Mouse (Mus musculus): ENCODE data around the gene Prkra.

DNA sequence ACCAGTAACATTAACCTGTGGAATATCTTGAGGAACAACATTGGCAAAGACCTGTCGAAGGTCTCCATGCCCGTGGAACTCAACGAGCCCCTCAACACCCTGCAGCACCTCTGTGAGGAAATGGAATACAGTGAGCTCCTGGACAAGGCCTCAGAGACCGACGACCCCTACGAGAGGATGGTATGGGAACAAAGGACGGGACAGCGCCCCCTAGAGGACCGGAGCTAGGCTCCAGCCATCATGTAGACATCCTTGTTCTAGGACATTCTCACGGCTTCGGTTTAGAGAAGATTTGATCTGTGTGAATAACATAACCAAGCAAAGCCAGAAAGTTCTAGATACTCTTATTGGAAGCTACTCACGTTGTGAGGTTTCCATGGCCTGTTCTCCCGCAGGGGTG, 62.7 kb downstream of the Prkra start:
- TF ChIP-seq ZNF384 (IDR thresholded peaks at IDR 0.05; ENCODE audit: low read depth, low read length): no peak
- no peak for TF ChIP-seq POLR2A (IDR thresholded peaks at IDR 0.05; ENCODE audit: control insufficient read depth in 1 of 2, insufficient read depth in 1 of 2, low read depth in 1 of 2, low read length in 2 of 2, poor library complexity in 1 of 2)
- TF ChIP-seq HCFC1 (IDR thresholded peaks at IDR 0.05; ENCODE audit: low read depth, low read length): no peak
- TF ChIP-seq TAL1 (IDR thresholded peaks at IDR 0.05; ENCODE audit: low read length): no peak
- TF ChIP-seq SMC3 (IDR thresholded peaks at IDR 0.05; ENCODE audit: low read depth, low read length): no peak
- no peak for TF ChIP-seq JUND (IDR thresholded peaks at IDR 0.05; ENCODE audit: low read depth, low read length)
- TF ChIP-seq MYC (IDR thresholded peaks at IDR 0.05; ENCODE audit: low read depth, low read length): no peak
- no peak for TF ChIP-seq EP300 (IDR thresholded peaks at IDR 0.05; ENCODE audit: low read depth in 1 of 2, low read length in 2 of 2)
- no peak; a peak in 2 of 6 replicates for TF ChIP-seq CTCF (IDR thresholded peaks at IDR 0.05 in 2 of 3, conservative IDR thresholded peaks at IDR 0.05 in 1 of 3; ENCODE audit: control insufficient read depth in 1 of 3, insufficient read depth in 1 of 3, low read depth in 2 of 3, low read length in 3 of 3, poor library complexity in 1 of 3, severe bottlenecking in 1 of 3)
- no peak for TF ChIP-seq NELFE (IDR thresholded peaks at IDR 0.05; ENCODE audit: low read depth, low read length)
- no peak for TF ChIP-seq RCOR1 (IDR thresholded peaks at IDR 0.05; ENCODE audit: low read depth, low read length)
- TF ChIP-seq MXI1 (IDR thresholded peaks at IDR 0.05; ENCODE audit: low read depth, low read length): no peak
- no peak for TF ChIP-seq NRF1 (IDR thresholded peaks at IDR 0.05; ENCODE audit: insufficient read depth, low read depth, low read length, poor library complexity, severe bottlenecking)
- TF ChIP-seq ZKSCAN1 (IDR thresholded peaks at IDR 0.05; ENCODE audit: low read depth, low read length): no peak
